Mouse (Mus musculus): ENCODE measurements around the gene Gpr3. TPM values are rescaled to one million over a fixed set of nuclear protein-coding genes. Genes with fewer than 3 reads are reported as not detected.

The Gpr3 gene
- polyA plus RNA-seq, 1 experiment from 2014 or later: not detected

DNA sequence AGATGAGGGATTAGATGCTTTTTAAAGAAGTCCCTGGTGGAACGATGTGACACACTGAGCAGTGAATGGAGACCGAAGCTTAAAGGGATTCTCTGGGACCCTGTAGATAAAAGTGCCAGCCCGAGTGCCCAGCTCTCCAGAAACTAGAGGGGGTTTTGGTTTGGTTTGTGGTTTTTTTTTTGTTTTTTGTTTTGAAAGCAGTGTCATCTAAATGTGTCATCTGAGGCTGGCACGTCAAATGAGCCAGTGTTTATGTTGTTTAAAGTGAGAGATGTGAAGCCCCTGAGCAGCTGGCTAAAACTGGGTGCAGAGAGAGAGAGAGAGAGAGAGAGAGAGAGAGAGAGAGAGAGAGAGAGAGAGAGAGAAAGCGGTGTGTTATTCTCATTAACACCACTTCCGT is 50.1 kb downstream of the Gpr3 start:
- H3K27me3 ChIP-seq (replicated peaks; ENCODE audit: control insufficient read depth, insufficient read depth, low read length): no peaks in the 10 kb centered on the region
- no peak for TF ChIP-seq CTCF (IDR thresholded peaks at IDR 0.05; ENCODE audit: low read depth)
- H3K9ac ChIP-seq (ENCODE audit: low read depth, low read length): no peak overlapping the region
- no peak overlapping the region for H3K4me3 ChIP-seq (ENCODE audit: low read depth, low read length)
- ATAC-seq: no peak
- H3K4me2 ChIP-seq (replicated peaks; ENCODE audit: low read depth): no peak overlapping the region
- no peaks in the 10 kb centered on the region for H3K4me1 ChIP-seq (replicated peaks; ENCODE audit: control insufficient read depth, insufficient read depth, low read length)
- 0 out of 2 replicates have a peak, but pooled peaks cover 5% of the 10 kb centered on the region for H3K36me3 ChIP-seq (ENCODE audit: control insufficient read depth, insufficient read depth)
- no peak overlapping the region for H3K27ac ChIP-seq (ENCODE audit: low read depth, low read length)
- no peaks in the 10 kb centered on the region for H3K9me3 ChIP-seq (ENCODE audit: control insufficient read depth)
- 73% methylated on average over 6 of the region's 6 CpGs for WGBS

DNA sequence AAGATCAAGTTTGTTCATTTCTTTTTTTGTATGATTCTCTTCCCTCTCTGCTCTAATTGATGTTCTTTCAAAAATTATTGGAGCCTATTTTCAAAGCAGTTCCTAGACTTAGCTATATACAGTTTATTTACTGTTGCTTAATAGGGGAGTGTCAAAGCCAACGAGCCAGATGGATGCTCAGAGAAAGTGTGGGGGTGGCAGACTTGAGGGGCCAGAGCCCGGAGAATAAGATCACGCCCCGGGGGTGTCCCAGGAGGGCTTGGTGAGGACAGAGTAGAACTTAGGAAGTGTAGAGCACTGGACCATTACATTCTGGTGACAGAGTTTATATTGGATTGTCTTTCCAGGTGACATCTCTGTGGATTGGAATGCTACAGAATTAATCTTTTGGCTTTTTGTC is 51.5 kb downstream of the Gpr3 start:
- no peaks in the 10 kb centered on the region for H3K9me3 ChIP-seq (ENCODE audit: control insufficient read depth)
- no peak overlapping the region for H3K4me2 ChIP-seq (replicated peaks; ENCODE audit: low read depth)
- no peak for ATAC-seq
- no peaks in the 10 kb centered on the region for H3K4me1 ChIP-seq (replicated peaks; ENCODE audit: control insufficient read depth, insufficient read depth, low read length)
- no peak for TF ChIP-seq CTCF (IDR thresholded peaks at IDR 0.05; ENCODE audit: low read depth)
- WGBS: 62% methylated on average over 4 of the region's 4 CpGs
- H3K4me3 ChIP-seq (ENCODE audit: low read depth, low read length): no peak overlapping the region
- H3K27me3 ChIP-seq (replicated peaks; ENCODE audit: control insufficient read depth, insufficient read depth, low read length): no peaks in the 10 kb centered on the region
- H3K27ac ChIP-seq (ENCODE audit: low read depth, low read length): no peak overlapping the region
- 0 out of 2 replicates have a peak, but pooled peaks cover 5% of the 10 kb centered on the region for H3K36me3 ChIP-seq (ENCODE audit: control insufficient read depth, insufficient read depth)
- H3K9ac ChIP-seq (ENCODE audit: low read depth, low read length): no peak overlapping the region

DNA sequence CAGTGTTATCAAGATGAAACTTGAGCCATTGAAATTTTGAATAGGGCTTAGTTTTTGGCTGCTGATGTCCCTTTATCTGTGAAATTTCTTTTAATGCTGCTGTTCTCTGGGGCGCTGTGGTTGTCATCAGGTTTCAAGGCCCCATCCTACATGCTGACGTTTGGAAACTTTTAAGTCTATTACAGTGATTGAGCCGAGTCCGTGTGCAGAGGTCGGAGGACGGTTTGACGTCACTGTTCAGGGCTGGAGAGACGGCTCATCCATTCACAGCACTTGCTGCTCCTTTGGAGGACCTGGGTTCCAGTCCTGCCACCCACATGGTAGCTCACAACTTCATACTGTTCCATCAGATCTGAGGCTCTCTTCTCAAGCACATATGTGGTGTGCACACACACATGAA is 52.1 kb downstream of the Gpr3 start:
- Histone ChIP-seq H3K4me2 (replicated peaks; ENCODE audit: low read depth) (no peak overlapping the region), H3K9ac (ENCODE audit: low read depth, low read length) (no peak overlapping the region), H3K27me3 (replicated peaks; ENCODE audit: control insufficient read depth, insufficient read depth, low read length) (no peaks in the 10 kb centered on the region), H3K9me3 (ENCODE audit: control insufficient read depth) (no peaks in the 10 kb centered on the region), H3K27ac (ENCODE audit: low read depth, low read length) (no peak overlapping the region), H3K36me3 (ENCODE audit: control insufficient read depth, insufficient read depth) (0 out of 2 replicates have a peak, but pooled peaks cover 4% of the 10 kb centered on the region), H3K4me3 (ENCODE audit: low read depth, low read length) (no peak overlapping the region), H3K4me1 (replicated peaks; ENCODE audit: control insufficient read depth, insufficient read depth, low read length) (no peaks in the 10 kb centered on the region)
- WGBS: 83% methylated on average over 8 of the region's 8 CpGs
- no peak for ATAC-seq
- TF ChIP-seq CTCF (IDR thresholded peaks at IDR 0.05; ENCODE audit: low read depth): no peak

DNA sequence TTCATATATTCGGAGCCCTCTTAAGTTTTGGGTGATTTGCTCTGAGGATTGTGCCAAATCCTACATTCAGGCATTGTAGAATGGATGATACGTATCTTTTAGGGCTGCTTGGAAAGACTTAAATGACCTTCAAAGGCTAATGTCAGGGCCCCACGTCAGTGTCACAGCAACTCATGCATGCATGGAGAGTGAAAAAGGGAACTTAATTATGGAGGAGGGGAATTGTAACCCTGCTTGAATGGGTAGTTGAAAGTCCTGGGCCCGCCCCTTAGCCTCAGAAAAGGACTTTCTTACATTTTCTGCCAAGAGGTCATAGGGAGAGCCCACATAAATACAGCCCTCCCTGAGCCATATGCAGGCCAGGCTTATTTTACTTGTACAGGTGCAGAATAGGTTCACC is 52.7 kb downstream of the Gpr3 start:
- WGBS: 78% methylated on average over 4 of the region's 4 CpGs

More for the DNA sequence above, 52.7 kb downstream of the Gpr3 start:
- Histone ChIP-seq H3K9ac (ENCODE audit: low read depth, low read length) (no peak overlapping the region), H3K27ac (ENCODE audit: low read depth, low read length) (no peak overlapping the region), H3K9me3 (ENCODE audit: control insufficient read depth) (no peaks in the 10 kb centered on the region), H3K27me3 (replicated peaks; ENCODE audit: control insufficient read depth, insufficient read depth, low read length) (no peaks in the 10 kb centered on the region), H3K4me3 (ENCODE audit: low read depth, low read length) (no peak overlapping the region), H3K4me1 (replicated peaks; ENCODE audit: control insufficient read depth, insufficient read depth, low read length) (no peaks in the 10 kb centered on the region), H3K36me3 (ENCODE audit: control insufficient read depth, insufficient read depth) (no peaks in the 10 kb centered on the region), H3K4me2 (replicated peaks; ENCODE audit: low read depth) (no peak overlapping the region)
- TF ChIP-seq CTCF (IDR thresholded peaks at IDR 0.05; ENCODE audit: low read depth): no peak
- ATAC-seq: no peak

Small RNAs within 50 kb of the gene (microRNA-seq; reads per million reads assigned to microRNA genes)
- gene Mir7017: not detected

Other genes with a start within 250 kb of the Gpr3 start
- 2.0 and 2.4 TPM in 2 replicates for gene Fgr, start 238.4 kb downstream of the Gpr3 start, polyA plus RNA-seq (2015; fragmentation: Nextera tagmentation; extraction: Ambion mirVana)
- gene Ahdc1, start 201.3 kb downstream of the Gpr3 start, polyA plus RNA-seq (2015; fragmentation: Nextera tagmentation; extraction: Ambion mirVana): 2.4 and 3.1 TPM in 2 replicates
- gene Wasf2, start 82.0 kb downstream of the Gpr3 start, polyA plus RNA-seq (2015; fragmentation: Nextera tagmentation; extraction: Ambion mirVana): 64.6 and 68.4 TPM in 2 replicates
- gene Cd164l2, start 405 bp downstream of the Gpr3 start, polyA plus RNA-seq (2015; fragmentation: Nextera tagmentation; extraction: Ambion mirVana): 0.58 and 0.94 TPM in 2 replicates
- 1.8 TPM in 2 replicates for gene Map3k6, start 28.3 kb upstream of the Gpr3 start, polyA plus RNA-seq (2015; fragmentation: Nextera tagmentation; extraction: Ambion mirVana)
- 1.6 and 1.8 TPM in 2 replicates for gene Sytl1, start 50.6 kb upstream of the Gpr3 start, polyA plus RNA-seq (2015; fragmentation: Nextera tagmentation; extraction: Ambion mirVana)
- gene Tmem222, start 65.3 kb upstream of the Gpr3 start, polyA plus RNA-seq (2015; fragmentation: Nextera tagmentation; extraction: Ambion mirVana): 52.1 and 52.8 TPM in 2 replicates
- 7.2 and 8.2 TPM in 2 replicates for gene Wdtc1, start 140.9 kb upstream of the Gpr3 start, polyA plus RNA-seq (2015; fragmentation: Nextera tagmentation; extraction: Ambion mirVana)
- gene Slc9a1, start 157.2 kb upstream of the Gpr3 start, polyA plus RNA-seq (2015; fragmentation: Nextera tagmentation; extraction: Ambion mirVana): 5.7 and 6.1 TPM in 2 replicates